Mouse (Mus musculus): ENCODE data around the gene Plekhg1. TPM values are rescaled to one million over a fixed set of nuclear protein-coding genes. Genes with fewer than 3 reads are reported as not detected.

The Plekhg1 gene
- total RNA-seq (2023): 0.24 TPM in 1 of 4 replicates, not detected in the others

GRCm38 (mm10) chr10:3740148-3740503 is at the start of gene Plekhg1:
Plekhg1 (plus strand) TSS chr10:3740364.

GRCm38 (mm10) chr10:3972981-3973588 is 232.9 kb downstream of the Plekhg1 start, which contains the start of gene Mthfd1l:
Mthfd1l (plus strand) TSS chr10:3973118.

Other genes with a start within 250 kb of the Plekhg1 start
- not detected in 4 replicates for gene Iyd, start 200.1 kb upstream of the Plekhg1 start, total RNA-seq (2023)
- 32.3 to 35.9 TPM (median 33.3 TPM) in 4 replicates for gene Mthfd1l, start 232.8 kb downstream of the Plekhg1 start, total RNA-seq (2023)

Measured in B cell, adult 62 days (primary cell).